Mouse (Mus musculus) myocyte (in vitro differentiated cells): ENCODE data around the gene Spata21. TPM values are rescaled to one million over a fixed set of nuclear protein-coding genes. Genes with fewer than 3 reads are reported as not detected.

ENCODE experiments used
- H3K27me3 ChIP-seq: one replicate; pipeline ENCODE4 v1.6.1; 2011; ENCODE audit not compliant: control insufficient read depth, insufficient read depth, insufficient read length
- H3K36me3 ChIP-seq: one replicate; pipeline ENCODE4 v1.6.1; 2011; ENCODE audit not compliant: control insufficient read depth, insufficient read depth
- H3K4me2 ChIP-seq: one replicate; pipeline ENCODE4 v1.6.1; 2011; ENCODE audit warnings: low read depth, control low read depth
- H3K4me3 ChIP-seq: one replicate; pipeline ENCODE4 v1.5.1; 2011; ENCODE audit warnings: mild to moderate bottlenecking, control low read depth, moderate library complexity
- H3K79me2 ChIP-seq: one replicate; pipeline ENCODE4 v1.6.1; 2011; ENCODE audit not compliant: control insufficient read depth, insufficient read depth
- H3ac ChIP-seq: one replicate; pipeline ENCODE4 v1.6.1; 2011; ENCODE audit not compliant: control insufficient read depth, insufficient read length
- CEBPB ChIP-seq: IDR thresholded peaks from 2 replicates; pipeline ENCODE4 v1.6.1; 2011; ENCODE audit warnings: mild to moderate bottlenecking, moderate library complexity; ENCODE audit not compliant: poor library complexity, insufficient read depth, severe bottlenecking
- E2F4 ChIP-seq: IDR thresholded peaks from one replicate; pipeline ENCODE4 v1.6.1; 2011; ENCODE audit warnings: mild to moderate bottlenecking, control low read depth, moderate library complexity; ENCODE audit not compliant: insufficient read depth
- MAX ChIP-seq: IDR thresholded peaks from one replicate; pipeline ENCODE4 v1.6.1; 2011; ENCODE audit warnings: low read depth, mild to moderate bottlenecking, control low read depth
- MYOD1 ChIP-seq, 3 experiments: IDR thresholded peaks; one replicate each; pipeline ENCODE4 v1.6.1; 2011; ENCODE audit warnings: control low read depth in 2 of 3, low read depth in 2 of 3, mild to moderate bottlenecking in 2 of 3, moderate library complexity in 1 of 3; ENCODE audit not compliant: insufficient read length in 2 of 3, control insufficient read depth in 1 of 3
- MYOG ChIP-seq, 3 experiments: IDR thresholded peaks; one replicate each; pipeline ENCODE4 v1.6.1; 2011; ENCODE audit warnings: control low read depth in 2 of 3, low read depth in 2 of 3, mild to moderate bottlenecking in 2 of 3; ENCODE audit not compliant: insufficient read length in 2 of 3, control insufficient read depth in 1 of 3, insufficient read depth in 1 of 3
- POLR2A ChIP-seq: IDR thresholded peaks from one replicate; pipeline ENCODE4 v1.6.1; 2011; ENCODE audit warnings: low read depth, mild to moderate bottlenecking, control low read depth, moderate library complexity; ENCODE audit not compliant: insufficient read length
- POLR2AphosphoS2 ChIP-seq: IDR thresholded peaks from one replicate; pipeline ENCODE4 v1.6.1; 2011; ENCODE audit warnings: low read depth, control low read depth; ENCODE audit not compliant: insufficient read length
- REST ChIP-seq: IDR thresholded peaks from one replicate; pipeline ENCODE4 v1.6.1; 2011; ENCODE audit warnings: mild to moderate bottlenecking, control low read depth, moderate library complexity; ENCODE audit not compliant: insufficient read depth, insufficient read length
- SRF ChIP-seq: IDR thresholded peaks from one replicate; pipeline ENCODE4 v1.6.1; 2011; ENCODE audit warnings: low read depth; ENCODE audit not compliant: control insufficient read depth, insufficient read length
- TCF12 ChIP-seq: IDR thresholded peaks from one replicate; pipeline ENCODE4 v1.6.1; 2011; ENCODE audit warnings: mild to moderate bottlenecking, control low read depth; ENCODE audit not compliant: poor library complexity, insufficient read depth, severe bottlenecking
- TCF3 ChIP-seq: IDR thresholded peaks from one replicate; pipeline ENCODE4 v1.6.1; 2011; ENCODE audit warnings: low read depth, control low read depth; ENCODE audit not compliant: insufficient read length
- USF1 ChIP-seq: IDR thresholded peaks from one replicate; pipeline ENCODE4 v1.6.1; 2011; ENCODE audit warnings: low read depth, mild to moderate bottlenecking, control low read depth, moderate library complexity
- polyA plus RNA-seq: library from polyadenylated mRNA; unstranded; fragments of >200 nt; fragmentation: generic; extraction: Trizol; gene quantifications from one replicate; pipeline ENCODE4 v1.2.1, GENCODE M21; 2012; ENCODE audit warnings: missing spikeins

The Spata21 gene
- polyA plus RNA-seq, 1 experiment: not detected

- Histone ChIP-seq H3K79me2 (peaks cover 5% of the 10 kb centered on the region), H3K36me3 (peaks cover 32% of the 10 kb centered on the region), H3K4me3 (no peak overlapping the region), H3ac (no peak overlapping the region), H3K27me3 (no peaks in the 10 kb centered on the region), H3K4me2 (no peak overlapping the region)
- TF ChIP-seq POLR2AphosphoS2 (no peak), USF1 (no peak), REST (no peak), SRF (no peak), CEBPB (no peak), TCF3 (no peak), E2F4 (no peak), MYOG (IDR thresholded peaks at IDR 0.05; ENCODE audit: control insufficient read depth in 1 of 3, insufficient read depth in 1 of 3, insufficient read length in 2 of 3, low read depth in 2 of 3) (no peak), MYOD1 (IDR thresholded peaks at IDR 0.05; ENCODE audit: control insufficient read depth in 1 of 3, insufficient read length in 2 of 3, low read depth in 2 of 3) (no peak), POLR2A (no peak), TCF12 (no peak), MAX (no peak)
Measured at GRCm38 (mm10) chr4:141066709-141067515, 21.2 kb upstream of the Spata21 start.

DNA sequence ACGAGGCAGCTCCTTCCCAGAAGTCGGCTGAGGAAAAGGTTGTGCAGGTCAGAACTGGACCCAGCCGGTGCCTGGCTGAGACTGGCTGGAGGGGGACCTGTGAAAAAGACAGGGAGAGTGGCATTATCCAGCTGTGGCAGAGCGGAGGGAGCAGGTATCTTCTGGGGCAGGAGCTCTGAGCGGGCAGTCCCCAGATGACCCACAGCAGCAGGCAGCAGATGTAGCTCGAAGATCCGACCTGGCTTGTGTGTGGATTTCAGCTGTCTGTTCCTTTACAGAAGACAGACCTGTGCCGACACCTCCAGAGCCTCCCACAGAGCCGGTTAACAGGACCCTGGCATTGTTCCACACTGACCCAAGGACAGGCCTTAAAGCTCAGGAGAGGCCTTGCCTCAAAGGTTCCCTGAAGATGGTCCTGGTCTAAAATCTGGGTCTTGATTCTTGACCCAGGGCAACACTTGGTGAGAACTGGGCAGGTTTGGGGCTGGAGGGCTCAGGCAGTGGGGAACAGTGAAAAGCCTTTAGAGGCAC is 20.6 kb upstream of the Spata21 start:
- H3K4me2 ChIP-seq: no peak overlapping the region
- no peak overlapping the region for H3K4me3 ChIP-seq
- peaks cover 32% of the 10 kb centered on the region for H3K36me3 ChIP-seq
- TF ChIP-seq TCF12: no peak
- TF ChIP-seq CEBPB: no peak
- no peak for TF ChIP-seq E2F4
- no peak for TF ChIP-seq TCF3
- TF ChIP-seq USF1: no peak
- TF ChIP-seq POLR2AphosphoS2: no peak
- TF ChIP-seq SRF: no peak
- TF ChIP-seq MYOG (IDR thresholded peaks at IDR 0.05; ENCODE audit: control insufficient read depth in 1 of 3, insufficient read depth in 1 of 3, insufficient read length in 2 of 3, low read depth in 2 of 3): no peak
- no peak for TF ChIP-seq REST
- TF ChIP-seq MAX: no peak
- TF ChIP-seq MYOD1 (IDR thresholded peaks at IDR 0.05; ENCODE audit: control insufficient read depth in 1 of 3, insufficient read length in 2 of 3, low read depth in 2 of 3): no peak
- TF ChIP-seq POLR2A: no peak
- no peaks in the 10 kb centered on the region for H3K27me3 ChIP-seq
- H3K79me2 ChIP-seq: peaks cover 10% of the 10 kb centered on the region
- H3ac ChIP-seq: no peak overlapping the region

GRCm38 (mm10) chr4:141068655-141069054 is 19.5 kb upstream of the Spata21 start:
- TF ChIP-seq TCF12 (no peak), MYOG (IDR thresholded peaks at IDR 0.05; ENCODE audit: control insufficient read depth in 1 of 3, insufficient read depth in 1 of 3, insufficient read length in 2 of 3, low read depth in 2 of 3) (no peak), USF1 (no peak), MAX (no peak), MYOD1 (IDR thresholded peaks at IDR 0.05; ENCODE audit: control insufficient read depth in 1 of 3, insufficient read length in 2 of 3, low read depth in 2 of 3) (no peak), REST (no peak), CEBPB (no peak), E2F4 (no peak), TCF3 (no peak), POLR2AphosphoS2 (no peak), POLR2A (no peak), SRF (no peak)
- Histone ChIP-seq H3K79me2 (peaks cover 15% of the 10 kb centered on the region), H3K27me3 (no peaks in the 10 kb centered on the region), H3K36me3 (peaks cover 32% of the 10 kb centered on the region), H3K4me3 (no peak overlapping the region), H3K4me2 (no peak overlapping the region), H3ac (no peak overlapping the region)

DNA sequence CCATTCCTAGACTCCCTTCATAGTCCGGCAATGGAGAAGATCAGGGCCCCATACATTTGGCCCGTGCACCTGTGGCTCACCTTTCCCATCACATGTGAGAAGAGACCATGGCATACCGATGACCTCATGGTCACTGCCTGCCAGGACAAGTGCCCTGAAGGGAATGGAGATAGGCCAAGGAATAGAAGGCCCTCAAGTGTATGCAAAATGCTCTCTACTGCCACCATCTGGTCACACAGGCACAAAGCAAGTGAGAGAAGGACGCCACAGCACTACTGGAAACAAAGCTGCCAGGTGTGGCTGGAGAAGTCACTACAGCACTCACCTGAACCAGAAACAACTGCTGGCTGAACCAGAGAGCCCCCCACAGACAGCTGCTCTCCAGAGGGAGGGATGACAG is 18.4 kb upstream of the Spata21 start:
- TF ChIP-seq MYOD1 (IDR thresholded peaks at IDR 0.05; ENCODE audit: control insufficient read depth in 1 of 3, insufficient read length in 2 of 3, low read depth in 2 of 3) (no peak), CEBPB (no peak), POLR2A (no peak), POLR2AphosphoS2 (no peak), MAX (no peak), E2F4 (no peak), SRF (no peak), USF1 (no peak), TCF12 (no peak), MYOG (IDR thresholded peaks at IDR 0.05; ENCODE audit: control insufficient read depth in 1 of 3, insufficient read depth in 1 of 3, insufficient read length in 2 of 3, low read depth in 2 of 3) (no peak), REST (no peak), TCF3 (no peak)
- no peak overlapping the region for H3ac ChIP-seq
- H3K27me3 ChIP-seq: no peaks in the 10 kb centered on the region
- peaks cover 32% of the 10 kb centered on the region for H3K36me3 ChIP-seq
- peaks cover 23% of the 10 kb centered on the region for H3K79me2 ChIP-seq
- no peak overlapping the region for H3K4me2 ChIP-seq
- no peak overlapping the region for H3K4me3 ChIP-seq
